Mouse (Mus musculus) cerebellum, adult 2 months (tissue): Measurements from ENCODE around the gene Gpkow.
"Not testable (repeated sequence)": the region's sequence is repeated elsewhere in the genome, so short reads cannot be mapped to it uniquely, and the experiment has no call there.

Source experiments
- CTCF ChIP-seq: fragments of 200-500 bp; IDR thresholded peaks from 2 replicates; pipeline ENCODE4 v1.5.1; 2011; ENCODE audit warnings: low read depth, mild to moderate bottlenecking, control low read depth, low read length, moderate library complexity, borderline replicate concordance; ENCODE audit not compliant: insufficient read depth
- POLR2A ChIP-seq: fragments of 200-500 bp; IDR thresholded peaks from 2 replicates; pipeline ENCODE4 v1.6.1; 2011; ENCODE audit warnings: low read length, control low read depth, borderline replicate concordance; ENCODE audit not compliant: insufficient read depth

- not testable (repeated sequence) for TF ChIP-seq CTCF, POLR2A
These were observed 16.8 kb downstream of the Gpkow start for GRCm38 (mm10) chrX:7713764-7714134.
